Mouse (Mus musculus) fibroblast of lung, adult 2 months (primary cell): ENCODE measurements around the gene Wdr43.

Source experiments
- DNase-seq: peaks from one replicate; pipeline ENCODE4 v3.0.0-alpha.2; 2011; ENCODE audit warnings: low read depth

Gene Wdr43

DNA sequence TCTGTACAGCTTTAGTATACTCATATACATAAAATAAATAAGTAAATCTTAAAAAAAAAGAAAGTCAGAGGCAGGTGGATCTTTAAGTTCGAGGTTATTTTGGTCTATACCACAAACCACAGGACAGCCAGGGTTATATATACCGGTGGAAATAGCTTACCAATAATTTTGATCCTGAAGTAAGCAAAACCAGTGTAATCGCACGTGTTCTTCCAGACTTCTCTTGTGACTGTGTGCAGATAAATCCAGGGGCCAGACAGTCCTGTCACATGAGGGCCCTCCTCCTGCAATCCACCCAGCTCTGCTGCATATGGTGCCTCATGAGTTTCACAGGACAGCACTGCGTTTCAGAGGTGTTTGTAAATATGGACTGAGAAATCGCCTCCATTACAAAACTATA, 47.8 kb downstream of the Wdr43 start:
- no peak for DNase-seq

- no peak for DNase-seq
Measured at GRCm38 (mm10) chr17:71664172-71664571, 48.5 kb downstream of the Wdr43 start.

GRCm38 (mm10) chr17:71665201-71665600, 49.5 kb downstream of the Wdr43 start:
- no peak for DNase-seq

DNA sequence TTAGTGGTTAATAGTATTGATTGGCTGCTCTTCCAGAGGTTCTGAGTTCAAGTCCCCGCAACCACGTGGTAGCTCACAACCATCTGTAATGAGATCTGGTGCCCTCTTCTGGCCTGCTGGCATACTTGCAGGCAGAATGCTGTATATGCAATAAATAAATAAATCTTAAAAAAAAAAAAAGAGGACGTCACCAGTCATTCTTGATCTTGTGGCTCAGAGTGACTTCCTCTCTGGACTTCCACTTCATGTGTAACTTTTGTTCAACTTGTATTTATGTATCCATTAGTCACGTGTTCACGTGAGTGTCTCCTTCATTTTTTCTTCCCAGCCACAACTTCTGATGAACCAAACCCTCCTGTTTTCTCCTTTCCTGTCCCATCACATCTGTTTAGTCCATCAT, 53.8 kb downstream of the Wdr43 start:
- DNase-seq, result no peak

- no peak for DNase-seq
Measured at GRCm38 (mm10) chr17:71671840-71672546, 56.3 kb downstream of the Wdr43 start.

- no peak for DNase-seq
Measured at GRCm38 (mm10) chr17:71673092-71673491, 57.4 kb downstream of the Wdr43 start, which contains the start of gene Togaram2. TSS of gene Togaram2 (plus strand) at chr17:71673261.

- DNase-seq, result no peak
Measured at GRCm38 (mm10) chr17:71673936-71674335, 58.2 kb downstream of the Wdr43 start.

GRCm38 (mm10) chr17:71674886-71675285, 59.2 kb downstream of the Wdr43 start:
- no peak for DNase-seq

GRCm38 (mm10) chr17:71681666-71682065, 66.0 kb downstream of the Wdr43 start:
- DNase-seq, result no peak

DNA sequence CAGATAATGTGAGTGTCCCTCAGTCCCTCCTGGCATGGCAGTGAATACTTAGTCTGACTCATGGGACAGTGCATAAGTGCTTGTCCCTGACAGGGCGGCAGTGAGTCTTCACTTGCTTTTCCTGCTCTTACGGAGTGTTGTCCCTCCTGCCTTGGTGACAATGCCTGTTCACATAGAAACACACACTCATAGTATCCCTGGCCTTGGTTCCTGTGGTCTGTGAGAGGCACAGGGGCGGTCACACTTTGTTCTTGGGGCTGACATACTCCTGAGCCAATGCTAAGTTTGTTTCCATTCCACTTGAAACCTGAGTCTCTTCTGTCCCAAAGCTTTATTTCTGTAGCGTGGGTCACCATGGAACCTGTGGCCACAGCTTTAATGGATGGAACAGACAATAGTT, 66.7 kb downstream of the Wdr43 start:
- no peak for DNase-seq

DNA sequence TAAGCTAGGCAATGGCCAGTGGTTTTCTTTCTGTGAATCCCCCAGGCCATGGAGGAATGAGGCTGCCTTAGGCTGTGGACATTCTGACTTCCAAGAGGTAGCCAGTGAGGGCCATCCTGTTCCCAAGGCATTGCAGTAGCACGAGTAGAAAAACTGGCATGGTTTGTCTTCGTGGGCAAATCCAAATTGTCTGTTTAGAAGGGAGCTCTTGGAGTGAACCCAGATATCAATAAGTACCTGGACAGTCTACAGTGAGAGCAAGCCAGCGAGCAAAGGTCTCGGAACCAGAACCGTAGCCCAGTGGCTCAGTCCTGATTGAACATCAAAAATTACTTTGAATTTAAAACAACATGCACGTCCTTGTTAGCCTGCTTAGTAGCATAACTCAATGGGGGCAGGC, 67.6 kb downstream of the Wdr43 start:
- no peak for DNase-seq

GRCm38 (mm10) chr17:71684103-71684608, 68.5 kb downstream of the Wdr43 start:
- peak; percentile 47 for DNase-seq

- no peak for DNase-seq
Measured at GRCm38 (mm10) chr17:71687436-71687835, 71.7 kb downstream of the Wdr43 start.

GRCm38 (mm10) chr17:71689903-71690302, 74.2 kb downstream of the Wdr43 start:
- no peak for DNase-seq

DNA sequence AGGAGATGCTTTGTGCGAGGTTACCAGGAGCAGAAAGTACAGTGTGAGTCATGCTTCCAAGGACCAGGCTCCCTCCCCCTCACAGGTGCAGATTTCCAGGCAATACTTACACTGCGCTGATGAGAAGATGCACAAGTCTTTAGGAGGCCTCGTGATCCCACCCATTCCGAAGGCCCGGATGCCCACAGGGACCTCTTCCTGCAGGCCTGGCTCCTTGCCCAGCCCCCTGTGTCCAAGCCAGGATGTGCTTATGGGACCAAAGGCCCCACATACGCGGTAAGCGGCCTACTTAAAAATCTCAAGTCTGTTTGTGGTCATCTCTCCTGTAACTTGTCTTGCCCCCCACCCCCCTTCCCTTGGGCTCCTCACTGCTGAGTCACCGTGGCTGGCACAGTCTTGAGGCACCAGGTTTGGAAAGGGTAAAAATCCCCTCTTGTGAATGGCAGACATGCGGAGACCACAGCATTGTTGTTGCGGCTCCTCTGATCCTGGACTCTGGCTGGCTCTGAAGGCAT, 75.7 kb downstream of the Wdr43 start:
- peak; percentile 83 for DNase-seq

GRCm38 (mm10) chr17:71693313-71693712, 77.6 kb downstream of the Wdr43 start:
- DNase-seq, result no peak

GRCm38 (mm10) chr17:71693780-71694179, 78.1 kb downstream of the Wdr43 start:
- DNase-seq, result no peak

DNA sequence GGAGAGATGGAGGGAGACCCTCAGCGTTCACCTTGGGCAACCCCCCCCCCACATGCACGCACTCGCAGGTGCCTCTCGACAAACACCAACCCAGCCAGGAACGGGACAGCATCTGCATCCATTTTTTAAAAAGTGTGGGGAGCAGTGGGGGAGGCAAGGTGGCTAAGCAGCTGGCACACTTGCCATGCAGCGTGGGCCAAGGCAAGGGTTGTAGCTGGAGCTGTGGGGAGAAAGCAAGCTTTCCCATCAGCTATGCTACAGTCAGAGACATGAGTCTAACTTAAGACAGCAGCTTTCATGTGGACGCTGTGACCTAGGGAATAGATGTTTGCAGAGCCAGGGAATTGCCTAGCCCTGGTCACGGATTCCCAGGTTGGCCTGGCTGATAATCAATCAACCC, 79.5 kb downstream of the Wdr43 start:
- no peak for DNase-seq

DNA sequence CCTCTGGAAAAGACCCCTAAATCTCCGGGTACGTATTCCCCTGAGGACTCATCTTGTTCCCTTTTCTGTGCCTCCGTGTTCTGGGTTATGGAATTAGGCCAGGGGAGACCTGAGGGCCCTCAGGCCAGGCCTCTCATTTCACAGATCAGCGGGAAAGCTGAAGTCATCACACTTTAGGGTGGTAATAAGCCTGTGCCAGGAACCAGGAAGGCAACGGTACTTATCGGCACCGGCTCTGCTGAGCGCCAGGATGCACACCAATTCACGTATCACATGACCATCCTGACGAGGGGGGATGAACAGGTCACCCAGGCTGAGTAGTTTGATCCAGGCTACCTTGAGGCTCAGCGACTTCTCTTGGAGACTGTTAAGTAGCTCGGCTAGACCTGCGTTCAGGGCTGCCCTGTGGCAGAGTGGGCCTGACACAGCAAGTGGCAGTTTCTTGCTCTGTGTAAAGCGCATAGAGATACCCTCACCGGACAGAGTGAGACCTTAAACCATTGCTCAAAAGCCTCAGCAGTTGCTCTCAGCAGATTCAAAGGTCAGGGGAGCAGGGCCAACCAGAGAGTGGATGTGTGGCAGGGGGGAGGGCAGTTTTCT, 80.1 kb downstream of the Wdr43 start:
- no peak for DNase-seq

DNA sequence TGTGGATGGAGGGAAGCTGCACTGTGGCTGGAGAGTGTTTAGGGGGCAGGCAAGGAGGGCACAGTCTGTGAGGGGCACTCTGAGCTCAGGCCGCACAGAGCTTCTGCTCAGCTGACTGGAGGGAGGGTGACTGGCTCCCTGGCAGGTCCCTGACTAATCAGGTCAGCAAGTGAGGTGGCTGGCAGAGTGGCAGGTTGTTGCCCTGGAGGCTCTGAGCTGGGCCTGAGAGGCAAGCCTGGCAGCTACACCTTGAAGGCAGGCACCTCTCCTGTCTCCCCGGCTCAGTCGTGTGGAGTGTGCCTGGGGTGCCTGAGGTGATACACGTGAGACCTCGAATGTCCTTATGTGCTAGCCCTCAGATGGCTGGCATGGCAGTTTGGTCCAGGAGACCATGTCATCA, 80.7 kb downstream of the Wdr43 start:
- no peak for DNase-seq

- peak; percentile 27 for DNase-seq
Measured at GRCm38 (mm10) chr17:71697896-71698618, 82.4 kb downstream of the Wdr43 start.

GRCm38 (mm10) chr17:71698619-71698956, 82.9 kb downstream of the Wdr43 start:
- DNase-seq, result no peak

GRCm38 (mm10) chr17:71705113-71705512, 89.4 kb downstream of the Wdr43 start:
- DNase-seq, result no peak
